Mouse (Mus musculus): ENCODE data around the gene Ints11.

Ints11 gene

DNA sequence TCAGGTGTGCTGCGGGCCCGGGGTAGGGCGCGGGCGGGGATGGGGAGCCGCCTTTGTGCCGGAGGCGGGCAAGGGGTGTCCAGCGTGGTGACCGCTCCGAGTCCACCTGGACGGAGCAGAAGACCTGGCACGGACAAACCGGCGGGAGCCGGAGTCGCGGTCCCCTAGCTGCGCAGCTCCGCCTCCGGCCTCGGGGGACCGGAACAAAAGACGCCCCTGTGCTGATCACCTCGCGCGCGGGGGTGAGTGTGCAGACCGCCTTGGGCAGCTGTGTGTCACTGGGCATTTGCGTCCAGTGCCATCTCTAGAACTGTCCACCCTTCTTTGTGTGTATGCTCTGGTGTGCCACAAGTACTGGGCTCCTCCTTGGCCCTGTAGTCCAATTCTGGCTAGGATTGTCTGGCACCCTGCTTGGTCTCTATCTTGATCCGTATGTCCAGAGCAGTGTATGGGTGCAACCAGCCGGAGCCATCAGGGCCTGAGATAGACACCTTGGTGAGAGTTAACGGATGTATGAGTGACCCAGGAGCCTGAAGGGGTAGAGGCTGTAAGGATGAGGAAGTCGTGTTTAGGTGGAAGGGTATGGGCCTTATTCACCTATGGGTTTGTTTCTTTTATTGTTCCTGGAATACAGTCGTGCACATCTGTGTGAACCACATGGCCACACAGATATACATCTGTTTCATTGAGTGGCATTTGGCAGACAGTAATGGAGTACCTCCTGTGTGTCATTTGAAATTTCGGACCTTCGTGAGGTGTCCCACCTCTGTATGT, 23.3 kb downstream of the Ints11 start:
- in situ Hi-C loops (cut with MboI, MseI): loop anchor here (5.0 kb wide), 1 partner anchor 50 kb away; the partner anchor contains the start of gene Ube2j2

DNA sequence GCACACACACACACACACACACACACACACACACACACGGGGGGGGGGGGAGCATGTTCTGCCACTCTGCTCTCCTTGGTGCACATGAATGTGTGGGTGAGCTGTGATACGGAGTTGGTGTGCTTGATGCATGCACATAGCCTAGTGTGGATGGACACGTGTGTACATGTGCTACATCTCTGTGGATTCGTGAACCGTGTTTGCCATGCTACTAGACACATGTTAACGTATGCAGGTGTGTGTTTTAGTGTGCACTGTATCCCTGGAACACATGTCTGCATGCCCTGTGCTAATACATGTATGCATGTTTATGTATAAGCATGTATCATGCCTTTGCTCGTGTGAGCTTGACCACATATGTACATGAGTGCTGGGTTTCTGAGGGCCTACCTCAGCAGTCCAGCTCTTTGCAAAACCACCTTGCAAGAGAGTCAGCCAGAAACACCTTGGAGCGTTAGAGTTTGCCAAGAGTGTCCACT, 23.9 kb downstream of the Ints11 start:
- in situ Hi-C loops (cut with MboI, MseI): loop anchor here (5.0 kb wide), 1 partner anchor 49 kb away; the partner anchor contains the start of gene Ube2j2

DNA sequence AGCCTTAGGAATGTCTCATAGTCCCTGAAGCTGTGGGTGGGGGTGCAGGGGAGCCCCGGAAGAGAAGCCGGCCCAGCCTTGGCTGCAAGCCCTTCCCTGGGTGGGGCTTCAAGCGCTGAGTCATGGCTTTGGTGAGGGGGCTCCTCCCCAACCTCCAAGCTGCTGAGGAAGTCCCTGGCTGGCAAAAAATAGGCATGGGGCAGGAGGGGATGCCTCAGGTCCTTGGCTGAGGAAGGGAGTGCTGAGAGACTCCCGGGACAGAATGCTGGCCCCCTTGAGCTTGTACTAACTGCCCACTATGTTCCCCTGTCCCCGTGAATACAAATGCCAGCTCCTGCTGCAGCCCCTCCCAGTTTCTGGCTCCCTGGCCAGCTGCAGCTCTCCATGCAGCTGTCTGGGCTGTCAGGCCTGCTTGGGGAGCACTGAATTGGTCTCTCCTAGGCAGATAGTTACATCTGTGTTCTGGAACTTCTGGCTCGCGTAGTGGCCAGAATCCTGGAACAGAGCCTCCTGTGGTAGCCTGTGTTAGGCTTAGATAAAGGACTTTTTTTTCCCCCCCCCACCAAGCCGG, 25.1 kb downstream of the Ints11 start:
- in situ Hi-C loops (cut with MboI, MseI): loop anchor here (5.0 kb wide), 1 partner anchor 48 kb away; the partner anchor contains the start of gene Ube2j2

DNA sequence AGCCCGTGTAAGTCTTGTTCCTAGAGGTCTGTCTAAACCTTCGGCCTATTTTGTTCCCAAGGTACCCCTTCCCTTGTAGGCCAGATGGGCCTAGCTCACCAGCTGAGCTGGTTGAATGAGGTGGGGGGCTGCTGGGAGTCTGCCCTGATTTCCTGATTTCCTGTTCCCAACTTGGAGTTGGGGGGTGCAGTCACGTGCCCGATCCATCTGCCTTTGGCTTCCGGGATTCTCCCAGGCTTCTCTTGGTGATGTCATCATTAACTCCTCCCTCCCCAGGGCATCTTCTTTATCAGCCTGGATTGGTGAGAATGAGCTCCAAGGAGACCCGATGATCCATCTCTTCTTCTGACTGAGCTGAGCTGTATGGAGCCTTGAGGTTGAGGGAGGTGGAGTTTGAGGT, 25.9 kb downstream of the Ints11 start:
- in situ Hi-C loops (cut with MboI, MseI): no loop called here

DNA sequence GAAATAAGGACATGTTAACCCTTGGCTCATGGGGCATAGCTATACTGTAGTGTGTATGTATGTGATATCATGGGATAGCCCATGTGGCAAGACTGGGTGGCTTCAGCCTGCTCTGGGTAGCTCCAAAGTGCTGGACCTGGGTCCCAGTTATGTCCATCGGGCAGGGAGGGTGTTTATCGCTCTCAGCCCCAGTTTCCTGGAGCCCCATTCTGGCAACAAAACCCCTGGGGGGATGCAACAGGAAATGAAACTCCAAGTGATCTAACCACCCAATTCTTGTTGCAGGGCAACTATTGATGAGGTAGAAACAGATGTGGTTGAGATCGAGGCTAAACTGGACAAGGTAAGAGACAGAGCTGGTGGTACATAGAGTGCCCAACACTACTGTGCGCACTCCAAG, 26.5 kb downstream of the Ints11 start:
- in situ Hi-C loops (cut with MboI, MseI): no loop called here

DNA sequence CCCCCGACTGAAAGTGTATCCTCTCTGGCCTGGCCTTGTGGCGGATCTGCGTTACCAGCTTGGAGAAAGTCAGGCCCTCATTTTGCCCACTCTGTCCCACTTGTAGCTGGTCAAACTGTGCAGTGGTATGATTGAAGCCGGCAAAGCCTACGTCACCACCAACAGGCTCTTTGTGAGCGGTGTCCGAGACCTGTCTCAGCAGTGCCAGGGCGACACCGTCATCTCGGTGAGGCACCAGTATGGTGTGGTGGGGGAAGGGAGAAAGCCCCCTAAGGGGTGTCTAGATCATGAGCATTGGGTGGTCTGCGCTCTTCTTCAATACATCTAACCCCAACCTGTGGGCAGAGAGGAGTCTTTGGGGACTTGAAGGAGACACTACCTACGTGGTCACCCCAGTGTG, 27.1 kb downstream of the Ints11 start:
- in situ Hi-C loops (cut with MboI, MseI): no loop called here

DNA sequence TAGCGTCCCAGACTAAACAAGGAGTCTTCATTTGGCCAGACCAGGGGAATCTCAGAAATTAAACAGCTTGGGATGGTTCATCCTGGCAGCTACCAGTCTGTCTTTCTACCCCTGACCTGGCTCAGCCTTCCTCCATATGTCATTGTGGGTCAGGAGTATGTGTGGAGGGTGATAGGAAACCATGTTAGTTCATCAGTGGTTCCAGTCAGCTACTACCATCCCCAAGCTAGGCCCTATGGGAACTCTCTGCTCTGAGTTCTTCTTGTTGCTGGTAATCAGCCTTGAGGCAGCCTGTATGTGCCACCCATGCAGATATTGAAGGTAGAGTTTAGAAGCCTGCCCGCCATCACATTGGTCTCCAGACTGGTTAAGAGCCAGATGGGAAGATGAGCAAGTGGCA, 29.0 kb downstream of the Ints11 start:
- in situ Hi-C loops (cut with MboI, MseI): no loop called here

DNA sequence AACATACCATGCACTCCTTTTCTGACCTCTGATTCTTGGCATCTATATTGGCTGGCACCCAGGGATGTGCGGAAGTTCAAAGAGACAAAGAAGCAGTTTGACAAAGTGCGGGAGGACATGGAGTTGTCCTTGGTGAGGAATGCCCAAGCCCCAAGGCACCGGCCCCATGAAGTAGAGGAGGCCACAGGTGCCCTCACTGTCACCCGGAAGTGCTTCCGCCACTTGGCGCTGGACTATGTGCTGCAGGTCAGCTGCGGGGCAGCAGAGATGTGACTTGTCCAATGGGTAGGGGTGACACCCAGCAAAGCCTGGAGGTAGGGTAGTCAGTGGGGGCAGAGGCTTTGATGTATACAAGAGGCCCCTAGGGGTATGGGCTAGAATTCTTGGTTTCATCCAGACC, 30.0 kb downstream of the Ints11 start:
- in situ Hi-C loops (cut with MboI, MseI): no loop called here

DNA sequence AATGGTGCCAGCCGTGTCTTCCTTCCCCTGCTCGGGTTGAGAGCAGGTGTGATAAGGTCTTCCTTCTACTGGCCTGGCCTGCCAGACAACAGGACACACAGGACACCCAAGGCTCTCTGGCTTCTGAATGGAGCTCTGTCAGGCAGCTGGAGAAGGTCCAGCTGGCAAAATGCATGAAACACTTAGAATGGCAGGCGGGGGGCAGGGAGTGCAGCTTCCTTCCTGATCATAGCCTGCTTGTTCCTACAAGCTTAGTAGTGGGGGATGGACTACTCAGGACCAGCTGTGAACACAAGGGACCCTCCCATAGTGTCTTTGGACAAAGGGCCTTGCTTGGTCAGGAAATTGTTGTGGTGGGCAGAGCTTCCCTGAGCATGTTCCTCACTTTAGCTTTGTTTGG, 31.9 kb downstream of the Ints11 start:
- in situ Hi-C loops (cut with MboI, MseI): no loop called here

DNA sequence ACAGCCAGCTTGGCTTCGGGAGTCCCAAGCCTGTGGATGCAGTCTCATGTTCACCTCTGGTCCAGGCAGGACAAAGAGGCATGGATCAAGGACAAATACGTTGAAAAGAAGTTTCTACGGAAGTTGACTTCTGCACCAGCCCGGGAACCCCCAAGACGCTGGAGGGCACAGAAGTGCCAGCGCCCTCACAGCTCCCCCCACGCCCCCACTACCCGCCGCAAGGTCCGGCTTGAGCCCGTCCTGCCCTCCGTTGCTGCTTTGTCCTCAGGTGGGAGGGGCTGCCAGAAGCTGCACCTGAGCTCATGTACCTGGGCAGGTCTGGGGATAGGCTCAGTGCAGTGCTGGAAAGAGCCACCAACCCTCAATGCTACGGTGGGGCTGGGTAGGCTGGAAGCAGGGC, 33.9 kb downstream of the Ints11 start:
- in situ Hi-C loops (cut with MboI, MseI): no loop called here

DNA sequence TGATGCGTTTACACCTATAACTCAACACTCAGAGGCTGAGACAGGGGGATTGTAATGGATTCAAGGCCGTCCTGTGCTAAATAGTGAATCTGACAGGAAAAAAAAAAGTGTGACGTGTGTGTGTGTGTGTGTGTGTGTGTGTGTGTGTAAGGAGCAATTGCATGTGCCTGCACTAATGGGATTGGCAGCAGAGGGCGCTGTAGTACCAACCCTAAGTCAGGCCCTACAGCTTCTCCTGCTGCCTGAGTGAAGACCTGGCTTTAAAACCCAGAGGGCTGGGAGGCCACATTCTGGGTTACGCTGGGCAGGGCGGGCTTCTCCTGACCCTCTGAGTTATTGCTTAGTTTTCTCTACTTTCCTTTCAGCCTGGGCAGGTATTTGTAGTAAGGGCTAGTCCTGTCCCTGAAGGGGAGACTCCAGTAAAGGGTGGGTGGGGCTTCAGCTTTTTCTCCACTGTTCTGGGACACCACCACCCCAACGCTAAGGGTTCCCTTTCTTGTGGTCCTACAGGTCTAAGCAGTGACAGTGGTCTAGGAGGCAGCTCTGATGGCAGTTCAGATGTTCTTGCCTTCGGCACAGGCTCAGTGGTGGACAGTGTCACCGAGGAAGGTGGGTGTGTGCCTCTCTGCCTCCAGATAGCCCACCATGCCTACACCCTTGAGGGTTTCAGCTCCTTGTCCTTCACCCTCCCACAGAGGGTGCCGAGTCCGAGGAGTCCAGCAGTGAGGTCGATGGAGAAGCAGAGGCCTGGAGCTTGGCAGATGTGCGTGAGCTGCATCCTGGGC, 35.2 kb downstream of the Ints11 start:
- in situ Hi-C loops (cut with MboI, MseI): no loop called here

DNA sequence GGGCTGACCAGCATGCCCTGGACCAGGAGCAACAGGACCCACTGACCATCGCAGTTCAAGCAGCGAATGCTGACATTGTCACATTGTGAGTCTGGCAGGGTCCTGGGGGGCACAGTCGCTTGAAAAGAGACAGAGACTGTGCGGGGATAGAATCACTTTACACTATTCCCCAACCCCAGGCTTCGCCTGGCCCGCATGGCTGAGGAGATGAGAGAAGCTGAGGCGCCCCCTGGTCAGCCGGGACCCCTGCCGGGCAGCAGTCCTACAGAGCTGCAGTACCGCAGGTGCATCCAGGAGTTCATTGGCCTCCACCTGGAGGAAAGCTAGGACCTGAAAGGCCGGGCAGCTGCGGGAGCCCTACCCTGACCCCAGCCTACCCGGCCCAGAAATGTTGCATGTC, 36.3 kb downstream of the Ints11 start:
- in situ Hi-C loops (cut with MboI, MseI): no loop called here

DNA sequence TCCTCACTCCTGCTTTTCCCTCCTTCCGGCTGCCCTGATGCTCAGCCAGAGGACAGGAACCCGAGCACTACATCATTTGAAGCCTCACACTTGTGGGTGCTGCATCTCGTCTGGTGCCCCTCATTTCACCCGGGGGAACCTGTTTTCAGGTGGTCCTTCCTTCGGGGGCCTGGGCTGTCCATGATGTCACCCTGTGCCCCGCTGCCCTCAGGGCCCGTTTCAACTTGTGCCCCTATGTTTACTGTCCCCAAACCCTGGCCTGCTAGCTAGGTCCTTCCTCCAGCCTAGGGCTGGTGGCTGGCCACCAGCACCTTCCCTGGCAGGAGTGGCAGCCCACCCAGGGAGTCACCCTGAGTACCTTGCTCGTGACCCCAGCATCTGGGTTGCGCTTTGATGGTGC, 36.8 kb downstream of the Ints11 start:
- in situ Hi-C loops (cut with MboI, MseI): no loop called here

DNA sequence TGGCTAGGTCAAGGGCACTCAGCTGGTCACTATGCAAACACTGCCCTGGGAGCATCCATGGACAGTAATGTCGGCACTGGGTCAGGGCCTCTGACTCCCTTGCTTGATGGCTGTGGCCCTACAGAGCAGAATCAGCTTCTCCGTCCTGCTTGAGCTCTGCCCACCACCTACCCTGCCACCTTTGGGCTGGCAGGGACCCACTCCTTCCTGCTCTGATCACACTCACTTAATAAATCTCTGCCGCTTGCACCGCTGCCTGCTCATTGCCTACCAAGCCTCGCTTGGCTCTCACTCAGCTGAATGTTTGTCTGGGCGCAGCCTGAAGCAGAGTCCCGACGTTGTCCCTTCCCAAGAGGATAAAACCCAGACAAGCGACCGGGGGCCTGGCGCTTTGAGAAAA, 37.7 kb downstream of the Ints11 start:
- in situ Hi-C loops (cut with MboI, MseI): no loop called here

DNA sequence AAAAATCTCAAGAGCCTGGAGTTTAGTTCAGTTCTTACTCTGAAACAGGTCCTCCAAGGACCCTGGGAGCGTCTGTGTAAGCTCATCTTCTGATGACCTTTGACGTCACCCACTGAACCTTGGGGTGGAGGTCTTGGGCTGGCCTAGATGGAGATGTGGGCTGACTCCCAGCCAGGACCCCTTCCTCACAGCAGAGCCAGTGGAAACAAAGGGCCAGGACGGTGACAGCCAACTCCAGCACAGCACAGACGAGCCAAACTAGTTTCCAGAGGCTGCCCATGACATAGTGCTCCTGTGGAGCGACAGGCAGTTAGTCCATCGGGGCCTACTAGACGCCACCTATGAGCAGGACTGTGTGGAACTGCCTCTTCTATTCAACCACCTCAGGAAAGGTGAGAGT, 38.9 kb downstream of the Ints11 start:
- in situ Hi-C loops (cut with MboI, MseI): no loop called here

DNA sequence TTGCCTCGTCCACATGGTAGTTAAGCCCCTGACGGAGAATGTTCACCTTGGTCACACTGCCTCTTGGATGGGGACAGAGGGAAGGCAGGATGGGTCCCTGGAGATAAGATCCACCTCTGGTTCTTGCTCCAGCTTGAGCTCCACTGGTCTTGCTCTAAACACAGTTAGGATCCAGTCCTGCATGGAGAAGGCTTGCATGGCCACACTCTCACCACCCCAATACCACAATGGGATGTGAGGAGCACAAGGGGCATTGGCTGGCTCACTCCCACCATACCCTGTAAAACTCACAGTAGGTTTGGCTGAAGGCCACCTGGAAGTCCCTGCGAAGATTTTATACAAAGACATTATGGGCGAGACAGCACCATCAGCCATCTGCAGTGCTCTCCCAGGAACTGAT, 39.4 kb downstream of the Ints11 start:
- in situ Hi-C loops (cut with MboI, MseI): no loop called here

DNA sequence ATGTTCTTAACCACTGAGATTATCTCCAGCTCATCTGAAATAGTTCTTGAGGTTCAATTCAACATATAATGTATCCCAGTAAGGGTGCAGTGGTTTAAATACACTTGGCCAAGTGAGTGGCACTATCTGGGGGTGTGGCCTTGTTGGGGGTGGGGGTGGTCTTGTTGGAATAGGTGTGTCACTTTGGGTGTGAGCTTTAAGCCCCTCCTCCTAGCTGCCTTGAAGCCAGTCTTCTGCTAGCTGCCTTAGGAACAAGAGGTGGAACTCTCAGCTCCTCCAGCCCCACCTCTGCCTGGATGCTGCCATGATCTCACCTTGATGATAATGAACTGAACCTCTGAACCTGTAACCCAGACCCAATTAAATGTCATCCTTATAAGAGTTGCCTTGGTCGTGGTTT, 62.7 kb downstream of the Ints11 start:
- in situ Hi-C loops (cut with MboI, MseI): no loop called here
